Mouse (Mus musculus): ENCODE results near the gene Slitrk3.
"Not testable (repeated sequence)": the region's sequence is repeated elsewhere in the genome, so short reads cannot be mapped to it uniquely, and the experiment has no call there.

The Slitrk3 gene

DNA sequence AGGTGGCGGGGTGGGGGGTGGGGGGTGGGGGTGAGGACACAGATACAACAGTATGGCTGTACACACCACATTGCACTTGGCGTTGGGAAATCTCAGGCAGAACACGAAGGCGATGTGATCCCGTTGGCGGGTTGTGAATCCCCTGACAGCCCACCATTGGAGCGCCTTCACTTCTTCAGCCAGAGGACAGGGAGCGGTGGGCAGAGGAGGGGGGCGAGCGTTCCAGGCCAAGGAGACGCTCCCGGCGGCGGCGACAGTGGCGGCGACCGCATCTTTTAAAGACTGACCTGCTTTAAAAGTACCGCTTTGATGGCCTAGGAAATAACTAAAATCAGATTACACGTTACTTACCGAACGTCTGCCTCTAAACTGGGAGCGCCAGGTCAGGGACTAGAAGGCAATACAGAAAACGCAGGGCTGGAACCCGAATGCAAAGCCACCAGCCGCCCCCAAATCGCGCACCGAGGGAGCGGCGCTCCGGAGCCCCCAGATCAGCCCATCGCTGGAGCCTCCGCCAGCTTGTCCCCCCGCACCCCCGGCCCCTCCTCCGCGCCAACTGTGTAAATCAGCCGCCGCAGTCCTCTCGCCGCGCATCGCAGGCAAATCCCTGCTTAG lies at the start of gene Slitrk3:
Gene Slitrk3, minus strand, starts transcription at position 607 of the 615 bp plus-strand sequence.
- peak; percentile 73 for DNase-seq

DNA sequence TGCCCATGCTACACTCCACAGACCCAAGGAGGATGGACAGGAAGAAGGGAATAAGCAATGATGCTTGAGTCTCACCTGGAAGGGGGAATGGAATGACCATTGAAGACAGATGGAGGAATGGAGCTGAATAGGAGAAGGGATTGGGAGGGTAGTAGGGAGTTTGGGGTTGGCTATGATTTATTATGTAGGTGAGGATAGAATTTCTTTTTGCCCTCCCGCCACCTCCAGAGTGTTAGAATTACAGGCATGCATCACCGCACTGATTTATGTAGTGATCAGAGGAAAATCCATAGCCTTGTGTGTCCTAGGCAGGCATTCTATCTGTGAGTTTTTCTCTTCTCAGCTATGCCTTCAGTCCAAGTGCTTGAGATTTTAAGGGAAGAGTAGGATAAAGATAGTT lies 36.8 kb upstream of the Slitrk3 start:
- not testable (repeated sequence) for DNase-seq

DNA sequence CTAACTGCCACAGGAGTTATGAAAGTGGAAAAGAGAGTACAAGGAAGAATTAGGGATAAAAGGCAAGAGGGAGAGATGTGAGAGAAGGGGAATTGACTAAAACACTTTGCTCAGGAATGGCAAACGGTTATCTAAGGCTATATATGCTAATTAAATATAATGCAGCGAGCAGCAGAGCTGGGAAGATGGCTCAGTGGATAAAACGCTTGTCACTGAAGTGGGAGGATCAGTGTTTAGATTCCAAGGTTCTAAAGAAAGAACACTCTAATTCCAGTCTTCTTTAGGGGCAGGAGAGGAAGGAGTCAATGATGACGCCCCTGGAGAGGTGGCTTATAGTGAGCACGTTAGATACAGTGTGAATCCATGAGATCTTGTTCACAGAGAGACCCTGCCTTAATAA lies 27.0 kb upstream of the Slitrk3 start:
- DNase-seq: no peak

DNA sequence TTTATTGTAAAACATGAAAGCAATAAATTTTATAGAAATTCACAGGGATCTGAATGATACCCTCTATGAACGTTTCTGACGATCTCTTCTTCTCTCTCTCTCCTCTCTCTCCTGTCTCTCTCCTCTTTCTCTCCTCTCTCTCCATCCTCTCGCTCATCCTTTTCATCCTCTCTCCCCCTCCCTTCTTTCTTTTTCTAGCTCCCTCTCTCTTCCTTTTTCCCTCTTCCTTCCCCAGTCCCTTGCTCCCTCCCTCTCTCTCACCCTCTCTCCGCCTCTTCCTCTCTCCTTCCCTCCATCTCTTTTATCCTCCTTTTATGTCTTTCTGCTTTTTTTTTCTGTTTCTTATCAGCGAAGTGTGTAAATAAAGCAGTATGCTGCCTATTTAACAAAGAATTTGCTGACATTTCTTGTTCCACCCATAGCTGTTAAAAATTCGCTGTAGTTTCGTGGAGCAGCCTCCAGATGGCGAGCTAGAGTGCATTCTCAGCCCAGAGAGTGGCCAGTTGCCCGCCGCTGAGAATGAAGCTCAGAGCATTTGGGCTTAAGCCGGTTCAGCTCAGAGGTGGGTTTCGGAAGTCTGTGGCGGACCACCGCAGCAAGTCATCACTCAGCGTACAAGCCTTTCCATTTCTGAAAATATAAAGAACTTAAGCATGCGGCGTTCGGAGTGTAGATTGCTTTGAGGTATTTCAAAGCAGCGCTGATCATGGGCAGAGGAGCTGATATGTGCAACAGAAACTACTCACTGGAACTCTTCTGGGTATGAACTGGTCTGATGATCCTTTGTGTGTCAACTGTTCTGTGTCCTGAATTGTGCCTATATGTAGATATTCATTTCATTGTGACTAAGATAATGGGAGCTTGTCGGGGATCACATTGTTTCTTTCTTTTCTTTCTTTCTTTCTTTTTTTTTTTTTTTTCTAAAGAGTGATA lies 8.5 kb upstream of the Slitrk3 start:
- peak; percentile 82 for DNase-seq

DNA sequence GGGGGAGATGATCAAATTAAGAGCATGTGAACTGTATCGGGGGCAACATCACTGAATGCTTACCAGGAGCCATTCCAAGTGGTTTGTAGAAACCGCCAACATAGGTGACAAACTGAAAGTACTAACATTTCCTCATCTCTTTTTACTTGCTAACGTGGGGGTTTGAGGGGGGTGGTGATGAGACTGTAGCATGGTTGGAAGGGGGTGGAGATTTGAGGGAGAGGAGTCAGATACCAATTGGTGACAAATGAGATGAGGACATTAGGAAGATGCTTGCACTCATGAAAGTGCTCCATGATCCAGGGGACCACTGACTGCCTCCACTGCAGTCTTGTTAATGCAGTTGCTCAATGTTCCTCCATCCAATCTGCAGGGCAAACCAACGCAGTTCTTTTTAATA lies 587 bp upstream of the Slitrk3 start:
- peak; percentile 24 for DNase-seq

DNA sequence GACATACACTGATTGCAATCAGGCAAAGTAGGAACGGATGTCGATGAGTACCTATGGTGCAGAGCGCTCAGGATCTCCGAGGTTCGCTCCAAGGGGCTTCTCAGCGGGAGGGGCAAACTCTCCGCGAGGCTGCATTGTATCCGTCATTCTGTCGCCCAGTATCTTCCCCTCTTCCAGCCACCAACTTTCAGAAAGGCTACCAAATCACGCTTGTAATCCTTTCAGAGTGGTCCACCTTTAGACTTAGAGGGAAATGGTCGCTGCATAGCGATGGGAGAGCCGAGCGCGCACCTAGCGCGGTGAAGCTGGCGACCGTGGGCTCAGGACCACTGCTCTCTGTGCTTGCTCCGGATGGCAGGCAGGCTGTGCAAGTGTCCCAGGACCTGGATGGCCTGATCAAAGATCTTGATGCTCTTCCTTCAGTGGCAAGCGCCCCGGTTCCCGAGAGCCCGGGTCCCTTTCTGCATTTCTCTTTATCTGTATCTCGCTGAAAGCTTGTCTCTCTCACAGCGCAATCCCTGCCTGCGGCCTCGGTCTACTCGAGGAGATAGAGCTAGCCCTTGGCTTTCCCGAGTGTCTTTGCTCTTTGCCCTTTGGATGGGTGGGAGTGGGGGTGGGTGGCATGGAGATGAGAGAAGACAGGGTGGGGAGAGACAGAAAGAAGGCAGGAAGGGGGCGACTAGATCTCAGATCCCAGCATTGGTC lies 959 bp downstream of the Slitrk3 start:
- peak; percentile 53 for DNase-seq

DNA sequence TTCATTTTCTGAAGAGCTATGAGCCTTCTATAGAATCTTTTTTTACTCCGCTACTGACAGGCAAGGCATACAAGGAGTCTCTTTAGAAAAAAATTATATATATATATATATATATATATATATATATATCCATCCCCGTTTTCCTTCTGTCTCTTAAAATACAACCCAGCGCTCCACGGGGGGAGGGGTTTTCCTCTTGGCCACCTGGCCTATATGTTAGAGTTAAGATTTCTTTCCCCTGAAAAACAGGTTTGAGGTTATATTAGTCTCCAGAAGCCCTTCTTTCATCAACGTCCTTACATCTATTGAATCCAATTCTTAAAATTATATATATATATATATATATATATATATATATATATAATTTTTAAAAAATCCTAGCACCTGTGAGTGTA lies 1.6 kb downstream of the Slitrk3 start:
- DNase-seq: no peak

DNA sequence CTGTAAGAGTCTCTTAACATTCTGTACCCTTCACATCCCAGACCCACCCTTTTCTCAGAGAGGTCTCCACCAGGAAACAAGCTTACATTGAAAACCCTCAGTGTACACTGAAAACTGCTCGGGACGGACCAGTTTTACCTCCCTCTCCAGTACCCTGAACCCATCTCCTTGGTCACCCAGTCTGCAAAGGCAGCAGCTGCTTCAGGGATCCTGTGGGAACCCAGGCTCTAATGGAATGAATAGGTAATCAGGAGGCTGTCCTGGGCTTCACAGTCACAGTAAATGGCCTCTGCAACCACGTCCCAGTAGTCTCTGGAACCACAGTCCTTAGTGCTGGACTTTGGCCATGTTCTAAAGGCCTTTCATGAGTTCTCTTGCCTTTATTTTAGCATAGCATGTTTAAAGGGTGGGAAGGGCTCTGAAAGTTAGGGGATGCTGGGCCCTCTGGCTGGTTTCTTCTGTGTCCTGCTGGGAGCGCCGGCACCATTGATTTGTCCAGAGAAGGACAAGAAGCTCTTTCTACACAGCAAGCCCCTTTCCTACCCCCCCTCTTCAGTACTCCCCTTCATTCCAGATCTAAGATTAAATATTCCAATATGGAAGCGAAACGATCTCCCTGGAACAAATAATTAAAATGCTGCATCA lies 2.1 kb downstream of the Slitrk3 start:
- no peak for DNase-seq

DNA sequence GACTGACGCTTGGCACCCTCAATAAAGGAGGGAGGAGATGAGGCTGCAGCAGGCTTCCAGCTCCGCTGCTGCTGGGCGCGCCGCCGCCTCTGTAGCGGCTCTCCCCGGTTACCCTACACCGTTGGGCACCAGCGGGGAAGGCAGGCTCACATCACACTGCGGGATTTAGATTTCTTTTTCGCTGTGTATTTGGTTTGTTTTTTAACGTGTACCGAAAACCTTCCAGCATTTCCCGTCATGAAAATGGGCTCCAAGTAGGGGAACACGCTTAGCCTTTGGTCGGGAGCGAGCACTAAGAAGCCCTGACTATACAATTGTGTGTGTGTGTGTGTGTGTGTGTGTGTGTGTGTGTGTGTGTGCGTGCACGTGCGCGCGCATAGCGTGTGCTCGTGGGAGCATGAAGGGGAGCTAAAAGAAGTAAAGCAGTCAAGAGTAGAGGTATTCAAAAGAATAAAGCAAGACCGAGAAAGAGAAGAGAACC lies 4.1 kb downstream of the Slitrk3 start:
- DNase-seq: peak; percentile 66

DNA sequence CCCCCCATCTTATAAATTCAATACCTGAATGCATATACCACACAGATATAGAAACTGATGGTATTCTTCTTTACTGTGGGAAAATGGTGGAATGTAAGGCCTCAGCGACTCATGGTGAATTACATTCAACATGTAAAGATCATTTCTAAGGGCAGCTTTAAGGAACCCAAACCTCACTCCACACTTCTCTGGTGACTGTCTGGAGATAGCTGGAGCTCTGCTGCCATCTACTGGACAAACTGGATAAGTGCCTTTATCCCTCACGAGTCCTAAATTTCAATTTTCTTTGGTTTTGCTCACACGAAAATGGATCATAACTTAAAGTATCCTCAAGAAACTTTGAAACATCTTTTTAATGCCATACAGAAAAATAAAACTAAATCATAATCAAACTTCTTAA lies 11.4 kb downstream of the Slitrk3 start:
- peak; percentile 81 for DNase-seq

DNA sequence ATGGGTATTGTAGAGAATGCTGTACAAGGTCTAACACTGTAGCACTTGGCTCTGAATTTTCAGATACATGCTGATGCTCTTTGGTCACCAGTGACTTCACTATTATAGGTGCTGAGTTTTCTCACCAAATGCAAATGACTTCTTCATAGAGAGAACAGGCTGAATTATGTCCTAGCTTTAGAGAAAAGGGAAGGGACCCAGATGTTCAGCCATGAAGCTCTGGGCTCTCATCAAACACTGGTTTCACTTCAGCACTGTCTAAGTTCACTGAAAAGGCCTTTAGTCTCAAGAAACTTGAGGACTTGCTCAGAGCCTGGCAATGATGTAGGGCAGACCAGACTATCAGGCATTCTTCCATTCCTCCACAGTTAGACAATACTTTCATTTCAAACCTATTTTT lies 15.3 kb downstream of the Slitrk3 start:
- no peak for DNase-seq

DNA sequence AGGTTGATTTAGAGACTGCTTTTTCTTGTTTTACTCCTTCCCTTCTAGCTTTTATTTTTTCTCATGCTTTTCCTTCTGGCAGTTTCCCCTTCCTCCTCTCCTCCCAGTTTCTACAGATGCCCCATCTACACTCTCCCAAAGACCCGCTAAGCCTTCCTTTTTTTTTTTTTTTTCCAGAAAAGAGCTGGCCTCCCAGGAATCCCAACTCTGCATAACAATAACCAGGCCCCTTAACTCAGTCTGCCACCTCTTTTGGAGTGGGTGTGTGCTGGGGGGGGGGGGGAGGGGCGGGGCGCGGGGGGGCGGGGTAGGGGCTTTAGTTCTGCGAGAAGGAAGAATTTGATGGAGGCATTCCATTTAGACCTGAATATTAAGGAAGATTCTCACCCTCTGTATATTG lies 51.6 kb downstream of the Slitrk3 start:
- DNase-seq: no peak

DNA sequence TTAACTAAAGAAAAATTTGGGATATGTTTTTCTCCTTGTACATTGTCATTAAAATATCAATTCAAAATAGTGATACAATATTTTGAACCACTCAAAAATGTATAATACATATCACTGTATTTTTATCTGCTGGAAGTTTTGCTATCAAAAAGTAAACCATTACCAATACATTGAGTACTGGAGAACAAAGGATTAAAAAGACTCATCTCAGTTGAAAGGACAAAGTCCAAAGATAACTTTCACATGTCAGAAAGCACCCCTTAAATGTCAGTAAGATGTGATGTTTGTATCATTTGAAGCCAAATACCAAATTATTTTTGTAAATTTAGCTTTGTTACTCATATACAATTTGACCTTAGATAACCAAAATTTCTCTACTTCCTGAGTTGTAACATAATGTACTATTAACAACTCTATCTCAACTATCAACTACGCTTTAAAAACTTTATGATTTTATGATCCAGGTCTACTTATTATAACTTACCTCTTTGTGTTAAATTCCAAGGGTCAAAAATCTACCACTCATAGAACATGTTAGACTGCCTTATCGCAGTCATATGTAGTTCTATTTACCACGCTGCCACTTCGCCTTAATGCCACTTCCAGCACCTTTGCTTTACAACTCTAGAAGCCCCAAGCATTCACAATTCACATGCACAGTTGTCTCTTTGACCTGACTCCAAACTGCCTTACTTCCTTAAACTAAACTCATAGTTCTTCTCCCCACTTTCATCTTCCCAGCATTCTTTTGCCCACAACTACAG lies 54.5 kb downstream of the Slitrk3 start:
- no peak for DNase-seq

DNA sequence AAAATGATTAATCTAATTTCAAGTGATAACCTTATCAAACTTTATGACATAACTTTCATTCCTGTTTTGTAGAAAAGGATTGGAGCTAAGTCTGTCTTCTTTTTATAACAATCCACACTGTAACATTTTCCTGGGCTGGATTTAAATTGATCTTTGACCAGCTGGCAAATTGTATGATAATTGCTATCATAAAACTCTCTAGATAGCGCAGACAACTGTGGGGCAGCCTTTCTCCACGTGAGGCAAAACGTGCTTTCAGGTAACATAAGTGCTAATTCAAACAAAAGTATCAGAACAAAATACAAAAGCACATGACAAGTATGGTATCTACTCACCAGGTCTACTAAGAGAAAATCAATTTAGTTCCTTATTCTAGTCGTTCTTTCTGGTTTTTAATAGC lies 60.1 kb downstream of the Slitrk3 start:
- DNase-seq: no peak
